Mouse (Mus musculus): ENCODE data around the gene Trp53rka.

DNA sequence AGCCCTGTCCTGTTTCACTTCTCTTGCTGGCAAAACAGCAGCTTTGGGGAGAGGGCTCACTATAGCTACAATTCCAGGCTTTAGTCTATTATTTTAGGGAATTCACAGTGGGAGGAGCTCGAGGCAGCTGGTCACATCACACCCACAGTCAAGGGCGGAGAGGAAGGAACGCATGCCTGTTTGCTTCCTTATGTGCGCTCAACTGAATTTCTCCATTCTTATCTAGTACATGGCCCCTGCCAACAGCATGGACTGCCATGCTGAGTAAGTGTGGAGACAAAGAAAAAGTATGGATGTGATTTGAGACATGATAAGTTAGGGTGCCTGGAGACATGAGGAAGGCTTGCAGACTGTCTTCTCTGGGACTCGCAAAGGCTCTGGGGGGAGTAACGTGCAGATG lies 9.0 kb downstream of the Trp53rka start:
- TF ChIP-seq CTCF (IDR thresholded peaks at IDR 0.05; ENCODE audit: low read depth) = no peak
- TF ChIP-seq EP300 (IDR thresholded peaks at IDR 0.05; ENCODE audit: low read depth) = no peak

All from heart, postnatal 0 days (tissue).